Mouse (Mus musculus) embryo, embryonic 11.5 days (tissue): ENCODE measurements at regions not wholly inside any gene's neighbourhood (a gene's known extent, or its start where the extent isn't known, plus 50 kb on each side); places are given as distances from the start of the nearest gene placed in this dataset.

Experiments used
- DNase-seq: peaks from one replicate; pipeline ENCODE4 v3.0.0-alpha.2; 2012; ENCODE audit warnings: low read depth, low spot score

- DNase-seq: no peak
These were observed 56.2 kb upstream of the Kitl start for GRCm38 (mm10) chr10:99959279-99959678.

GRCm38 (mm10) chr10:99952486-99952885, 62.9 kb upstream of the Kitl start:
- no peak for DNase-seq

- no peak for DNase-seq
These were observed 63.7 kb upstream of the Kitl start for GRCm38 (mm10) chr10:99951718-99952117.

DNA sequence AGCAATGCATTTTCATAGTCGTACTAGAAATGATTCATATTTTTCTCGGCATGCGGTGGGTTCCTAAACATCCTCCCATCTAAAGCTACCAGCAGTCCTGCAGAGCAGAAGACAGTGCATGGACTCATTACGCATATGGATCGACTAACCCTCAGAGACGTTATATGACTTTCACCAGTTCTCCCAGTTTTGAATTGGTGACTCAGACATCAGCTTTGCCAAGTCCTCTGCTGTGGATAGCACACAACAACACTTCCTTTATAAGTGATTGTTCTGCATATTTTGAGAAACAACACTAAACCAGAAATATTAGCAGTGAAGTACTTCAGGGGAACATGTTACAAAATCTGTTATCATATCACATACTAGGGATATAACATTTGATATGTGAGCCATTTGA, 64.1 kb upstream of the Kitl start:
- no peak for DNase-seq

DNA sequence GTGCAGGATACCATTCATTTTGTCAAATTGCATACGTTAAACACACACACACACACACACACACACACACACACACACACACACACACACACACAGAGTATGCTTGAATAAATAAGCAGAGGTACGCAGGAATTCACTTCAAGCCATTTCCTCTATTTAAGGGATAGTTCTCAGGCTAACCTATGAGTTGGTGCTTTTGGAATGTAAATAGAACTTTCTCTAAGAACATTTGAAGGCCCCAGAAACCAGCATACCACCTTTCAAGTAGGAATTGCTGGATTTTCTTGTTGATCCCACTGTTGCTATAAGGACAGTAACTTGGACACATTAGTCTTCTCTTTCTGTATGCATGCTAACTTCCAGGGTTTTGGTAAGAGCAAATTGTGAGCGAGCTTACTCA, 66.7 kb upstream of the Kitl start:
- no peak for DNase-seq

DNA sequence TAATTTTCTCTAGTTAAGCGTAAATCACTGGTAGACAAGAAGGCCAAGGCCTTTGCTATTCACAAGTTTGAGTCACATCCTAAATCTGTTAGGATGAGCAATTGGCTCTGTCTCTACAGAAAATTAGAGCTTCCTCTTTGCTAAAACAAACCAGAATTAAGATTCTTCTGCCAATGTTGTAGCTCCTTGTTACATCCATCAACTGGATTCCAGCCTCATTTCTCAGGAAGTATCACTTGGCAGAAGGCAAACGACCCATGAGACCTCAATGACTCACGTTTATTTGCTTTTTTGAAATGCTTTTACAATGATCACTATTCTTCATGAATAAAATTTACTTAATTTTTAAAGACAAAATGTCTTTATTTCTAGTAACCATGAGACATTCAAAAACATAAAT, 70.0 kb upstream of the Kitl start:
- no peak for DNase-seq

DNA sequence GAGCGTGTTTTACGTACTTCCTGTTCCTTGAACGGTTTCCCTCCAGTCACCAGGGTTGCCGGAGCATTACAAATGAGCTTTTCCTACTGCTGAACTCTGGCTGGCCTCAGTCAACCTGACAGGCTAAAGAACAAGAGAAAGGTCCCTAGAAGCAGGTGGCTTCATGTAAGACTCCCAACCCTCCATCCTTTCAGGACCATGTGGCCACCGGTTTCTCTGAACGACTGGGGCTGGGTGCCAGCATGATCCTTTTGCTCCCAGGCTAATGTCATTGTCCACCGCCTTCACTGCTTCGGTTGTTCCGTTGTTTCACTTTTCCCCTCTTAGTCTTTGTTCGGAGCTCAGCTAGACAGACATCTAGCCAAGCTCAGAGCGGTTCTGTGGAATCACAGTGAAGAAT, 73.8 kb upstream of the Kitl start:
- DNase-seq: no peak

- DNase-seq: no peak
These were observed 76.5 kb upstream of the Kitl start for GRCm38 (mm10) chr10:99938901-99939300.

DNA sequence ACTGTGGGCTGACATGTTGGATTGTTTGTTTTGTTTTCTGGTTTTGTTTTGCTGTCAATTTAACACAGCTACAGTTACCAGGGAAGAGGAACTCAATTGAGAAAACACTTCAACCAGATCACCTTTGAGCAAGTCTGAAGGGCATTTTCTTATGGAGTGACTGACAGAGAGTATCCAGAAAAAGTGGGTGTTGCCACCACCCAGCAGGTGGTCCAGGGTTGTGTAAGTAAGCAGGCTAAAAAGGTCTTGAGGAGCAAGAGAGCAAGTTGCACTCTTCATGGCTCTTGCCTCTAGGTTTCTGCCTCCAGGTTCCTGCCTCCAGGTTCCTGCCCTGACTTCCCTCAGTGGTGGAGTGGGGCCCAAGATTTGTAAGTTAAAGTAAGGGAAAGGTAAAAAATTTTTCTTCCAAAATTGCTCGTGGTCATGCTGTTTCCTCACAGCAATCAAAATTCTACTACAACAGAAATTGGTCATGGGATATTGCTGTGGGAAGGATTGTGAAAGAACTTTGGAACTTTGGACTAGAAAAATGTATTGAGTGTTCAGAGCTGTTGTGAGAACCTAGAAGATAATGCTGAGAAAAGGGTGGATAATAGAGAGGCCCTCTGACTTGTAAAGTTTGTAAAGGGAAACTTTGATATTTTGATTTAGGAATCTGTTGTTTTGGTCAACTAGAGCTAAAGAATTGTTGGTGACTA, 77.4 kb upstream of the Kitl start:
- no peak for DNase-seq

GRCm38 (mm10) chr10:99929191-99929590, 86.2 kb upstream of the Kitl start:
- no peak for DNase-seq

GRCm38 (mm10) chr10:99927913-99928312, 87.5 kb upstream of the Kitl start:
- no peak for DNase-seq

DNA sequence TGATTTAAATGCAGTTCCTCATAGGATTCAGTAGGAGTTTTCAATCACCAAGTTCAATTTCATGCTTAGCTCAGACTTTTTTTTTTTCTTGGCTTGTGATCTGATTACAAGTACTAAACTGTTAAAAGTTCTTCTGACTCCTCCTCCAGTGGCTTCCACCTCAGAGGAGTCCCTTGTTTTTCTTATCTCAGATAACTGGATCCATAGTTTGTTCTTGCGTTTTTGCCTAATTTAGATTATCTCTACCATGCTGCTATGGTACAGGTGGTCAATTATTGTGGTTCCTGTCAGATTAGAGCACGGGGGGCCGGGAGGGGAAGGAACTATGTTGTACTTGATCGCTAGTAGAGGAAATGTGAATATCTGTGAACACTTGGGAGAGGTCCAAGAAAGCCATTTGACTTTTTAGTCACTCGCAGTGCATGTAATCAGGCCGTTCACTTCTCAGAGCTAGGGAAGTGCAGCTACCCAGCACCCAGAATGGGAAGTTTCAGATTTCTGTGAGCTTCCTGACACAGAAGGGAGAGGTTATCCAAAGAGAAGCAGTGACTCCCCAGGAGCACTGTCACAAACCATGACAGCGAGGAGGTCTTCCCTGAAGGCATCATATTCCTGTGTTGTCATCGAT, 89.0 kb upstream of the Kitl start:
- DNase-seq: no peak

DNA sequence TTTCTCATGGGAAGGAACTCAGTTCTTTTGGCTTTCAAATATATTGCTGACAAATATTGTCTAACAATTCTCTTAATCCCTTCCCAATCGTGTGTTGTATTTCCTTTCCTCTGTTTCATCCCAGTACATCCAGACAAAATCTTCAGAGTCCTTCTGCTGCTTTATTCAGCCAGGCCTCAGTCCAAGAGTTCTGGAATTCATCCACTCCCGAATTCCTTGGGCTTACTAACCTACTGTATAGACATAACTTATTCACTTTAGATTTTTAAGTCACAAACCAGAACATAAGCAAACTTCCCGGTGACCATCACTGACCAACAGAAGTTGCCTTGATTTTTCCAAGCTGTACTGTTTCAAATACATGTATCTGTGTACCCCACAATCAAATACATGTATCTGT, 90.9 kb upstream of the Kitl start:
- DNase-seq: no peak

DNA sequence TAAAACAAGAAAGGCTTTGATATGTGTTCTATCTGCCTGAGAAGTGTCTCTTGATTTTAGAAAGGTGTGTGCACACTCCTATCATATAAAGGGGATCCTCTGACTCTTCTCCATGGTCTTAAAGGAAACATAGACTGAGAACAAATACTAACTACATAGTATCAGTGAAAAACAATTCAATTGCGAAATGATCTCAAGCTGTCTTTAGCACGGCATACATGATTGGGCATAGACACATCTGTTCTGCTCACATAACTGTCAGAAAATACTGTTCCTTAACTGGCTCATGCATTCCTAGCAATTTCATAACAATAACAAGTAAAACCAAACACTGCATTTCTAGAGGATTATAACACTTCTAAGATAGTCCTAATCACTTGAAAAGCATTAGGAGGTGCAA, 95.5 kb upstream of the Kitl start:
- DNase-seq: no peak

DNA sequence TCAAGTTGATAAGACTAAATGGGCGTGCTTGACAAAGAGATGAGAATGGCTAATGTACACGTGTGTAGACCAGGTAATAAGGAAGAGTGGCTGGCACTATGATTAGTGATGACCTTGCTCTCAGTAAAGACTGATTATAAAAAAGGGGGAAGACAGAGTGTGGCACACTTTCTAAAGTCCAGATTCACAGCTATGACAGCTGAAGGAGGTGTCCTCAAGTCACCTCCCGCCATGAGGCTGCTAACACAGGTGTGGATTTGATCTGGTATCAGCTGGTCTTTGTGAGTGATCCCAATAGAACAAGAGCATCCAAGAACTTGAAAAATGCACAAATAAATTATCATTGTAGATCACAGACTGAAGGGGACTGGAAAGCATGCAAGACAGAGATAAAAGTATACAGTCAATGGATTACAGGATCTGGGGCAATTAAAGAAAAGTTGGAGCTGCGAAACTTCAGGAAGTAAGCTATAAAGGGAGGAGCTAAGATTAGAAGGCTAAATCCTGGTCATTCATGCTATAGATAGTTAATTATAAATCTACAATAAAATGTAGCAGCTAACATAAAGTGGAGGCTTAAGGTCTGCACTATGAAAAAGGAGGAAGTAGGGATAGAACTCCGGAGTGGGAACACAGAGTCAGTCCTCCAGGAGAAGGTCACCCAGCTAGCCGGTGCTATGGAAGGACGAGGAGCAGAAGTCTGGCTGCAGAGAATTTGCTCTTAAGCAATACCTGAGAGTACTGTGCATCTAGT, 96.7 kb upstream of the Kitl start:
- DNase-seq: no peak

DNA sequence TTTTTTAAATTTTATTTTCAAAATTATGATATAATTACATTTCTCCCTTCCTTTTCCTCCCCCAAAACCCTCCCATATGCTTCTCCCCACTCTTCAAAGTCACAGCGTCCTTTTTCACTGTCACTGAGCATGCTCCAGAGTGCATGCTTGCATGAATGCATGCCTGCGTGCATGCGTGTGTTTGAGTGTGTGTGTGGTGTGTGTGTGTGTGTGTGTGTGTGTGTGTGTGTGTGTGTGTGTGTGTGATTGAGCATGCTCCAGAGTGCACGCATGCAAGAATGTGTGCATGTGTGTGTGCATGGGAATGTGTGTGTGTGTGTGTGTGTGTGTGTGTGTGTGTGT, 101.6 kb upstream of the Kitl start:
- DNase-seq: no peak

- no peak for DNase-seq
These were observed 102.2 kb upstream of the Kitl start for GRCm38 (mm10) chr10:99913001-99913845.

DNA sequence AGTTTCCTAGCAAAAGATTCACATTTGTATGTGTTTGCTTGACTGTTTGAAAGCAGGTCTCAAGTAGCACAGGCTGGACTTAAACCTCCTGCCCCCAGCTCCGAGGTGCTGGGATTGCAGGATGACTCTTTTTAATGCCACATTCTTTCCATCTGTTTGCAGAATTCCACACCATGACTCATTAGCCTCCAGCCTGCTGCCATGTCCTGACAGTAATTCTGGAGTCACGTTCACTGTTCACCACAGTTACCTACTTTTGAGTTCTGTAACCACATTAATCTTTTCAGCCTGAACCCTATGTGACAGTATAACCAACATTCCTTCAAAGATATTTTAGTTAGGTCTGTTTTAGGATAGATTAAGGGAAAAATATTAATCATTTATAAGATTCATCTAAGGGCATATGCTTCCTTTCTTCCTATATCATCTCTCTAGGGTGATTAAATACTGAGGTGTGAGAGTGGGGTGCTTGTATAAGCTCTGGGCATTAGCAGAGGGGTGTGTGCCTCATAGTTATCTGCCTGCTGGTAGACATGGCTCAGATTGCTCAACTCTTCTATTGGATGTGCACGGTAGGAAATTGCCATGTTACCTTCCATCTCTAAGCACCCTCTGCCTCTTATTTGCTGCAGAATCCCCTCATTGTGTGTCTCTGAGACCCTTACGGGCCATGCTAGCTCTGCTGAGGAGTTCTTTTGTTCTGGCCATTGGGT, 105.3 kb upstream of the Kitl start:
- DNase-seq: no peak

GRCm38 (mm10) chr10:99908044-99908443, 107.4 kb upstream of the Kitl start:
- DNase-seq: no peak

GRCm38 (mm10) chr10:99906778-99907435, 108.5 kb upstream of the Kitl start:
- no peak for DNase-seq
